Mouse (Mus musculus) ovary, postnatal 36 days (tissue): ENCODE data around the gene Cln5.

Source experiments
- DNase-seq: peaks from one replicate; pipeline ENCODE4 v3.0.0; 2022; ENCODE audit warnings: low spot score, mixed read lengths

Cln5 gene

DNA sequence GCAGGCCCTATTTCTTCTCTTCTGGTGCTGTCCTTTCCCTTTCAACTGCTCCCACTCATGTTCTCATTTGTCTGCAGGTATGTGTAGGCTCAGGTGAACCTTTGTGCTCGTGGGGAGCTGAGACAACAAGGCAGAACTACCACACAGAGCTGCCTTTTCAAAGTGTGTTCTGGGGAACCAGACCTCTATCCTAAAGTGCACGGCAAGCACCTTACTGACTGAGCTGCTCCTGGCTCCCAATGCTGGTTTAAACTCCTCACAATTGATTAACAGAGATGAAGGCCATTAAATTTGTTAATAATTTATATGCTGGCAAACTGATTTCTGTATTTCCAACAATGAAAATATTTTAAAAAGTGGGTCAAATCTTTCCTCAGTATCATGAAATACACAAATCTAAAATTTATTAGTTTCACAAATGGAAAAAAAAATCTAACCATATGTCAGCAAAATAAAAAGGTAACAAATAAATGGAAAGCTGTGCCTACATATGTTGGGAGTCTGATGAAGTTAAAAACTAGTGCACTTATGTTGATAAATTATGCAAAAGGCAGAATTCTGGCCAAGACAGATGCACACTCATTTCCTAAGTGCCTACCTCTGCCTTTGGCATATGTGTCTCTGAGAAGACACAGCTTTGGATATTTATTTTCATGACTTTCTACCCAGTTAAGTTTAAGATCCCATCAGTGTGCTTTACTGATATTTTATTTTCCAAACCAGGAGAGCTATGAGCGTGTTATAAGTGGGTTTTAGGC lies 42.8 kb downstream of the Cln5 start:
- DNase-seq, result no peak

DNA sequence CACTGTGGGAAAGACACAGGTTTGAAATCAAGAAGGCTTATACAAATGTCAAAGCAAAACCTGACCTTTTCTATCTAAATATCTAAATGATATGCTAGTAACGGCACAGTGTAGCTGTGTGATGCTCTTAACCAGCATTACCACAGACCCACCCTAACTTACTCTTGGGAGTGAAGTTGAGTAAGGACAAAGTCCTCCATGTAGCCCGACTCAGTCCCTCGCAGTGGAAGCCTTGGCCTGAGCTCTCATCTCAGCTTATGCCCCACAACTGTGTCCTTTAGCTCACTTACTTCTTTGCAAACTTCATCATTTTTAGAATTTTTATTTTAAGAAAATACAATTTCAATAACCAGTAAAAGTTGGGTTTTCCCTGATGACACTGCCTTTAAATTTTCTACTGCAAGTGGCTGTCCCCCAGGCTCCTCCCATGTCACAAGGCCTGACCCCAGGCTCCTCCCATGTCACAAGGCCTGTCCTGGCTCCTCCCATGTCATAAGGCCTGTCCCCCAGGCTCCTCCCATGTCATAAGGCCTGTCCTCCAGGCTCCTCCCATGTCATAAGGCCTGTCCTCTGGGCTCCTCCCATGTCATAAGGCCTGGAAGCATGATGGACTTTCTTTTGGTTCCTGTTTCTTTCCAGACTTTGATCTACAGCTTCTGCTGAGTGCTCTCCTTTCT lies 45.1 kb downstream of the Cln5 start:
- DNase-seq, result no peak

DNA sequence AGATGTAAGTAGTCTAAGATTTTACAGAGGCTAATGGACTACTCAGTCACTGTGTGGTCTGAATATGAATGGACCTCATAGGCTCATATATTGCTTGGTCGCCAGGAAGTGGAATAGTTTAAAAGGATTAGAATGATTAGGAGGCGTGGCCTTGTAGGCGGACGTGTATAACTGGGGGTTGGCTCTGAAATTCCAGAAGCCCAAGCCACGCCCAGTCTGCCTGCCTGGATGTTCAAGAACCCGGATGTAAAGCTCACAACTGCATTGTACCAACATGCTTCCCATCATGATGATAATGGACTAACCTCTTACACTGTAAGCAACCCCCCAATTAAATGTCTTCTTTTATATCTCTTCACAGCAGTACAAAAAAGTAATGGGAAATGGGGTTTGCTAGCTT lies 55.7 kb downstream of the Cln5 start:
- DNase-seq, result no peak
